Mouse (Mus musculus) lung, embryonic 14.5 days (tissue): ENCODE data around the gene Uba6. TPM values are rescaled to one million over a fixed set of nuclear protein-coding genes. Genes with fewer than 3 reads are reported as not detected.
A peak's percentile ranks its signal among the peaks of the same experiment; 100 is the strongest.

Source experiments
- ATAC-seq: fragments of 200-750 bp; cut with Nextera tagmentation; 2 replicates; pipeline ENCODE4 v1.8.0; 2017; ENCODE audit warnings: mild to moderate bottlenecking, moderate TSS enrichment, moderate library complexity; ENCODE audit not compliant: insufficient read depth
- DNase-seq: peaks from one replicate; pipeline ENCODE4 v3.0.0-alpha.2; 2015
- H3K27ac ChIP-seq: fragments of 300-500 bp; sonication (generic); 2 replicates; pipeline ENCODE4 v1.5.1; 2014; ENCODE audit warnings: low read depth, mild to moderate bottlenecking, moderate library complexity
- H3K27me3 ChIP-seq: fragments of 300-500 bp; sonication (generic); 2 replicates; pipeline ENCODE4 v1.6.1; 2014; ENCODE audit warnings: low read length, control low read depth; ENCODE audit not compliant: insufficient read depth
- H3K36me3 ChIP-seq: fragments of 300-500 bp; sonication (generic); 2 replicates; pipeline ENCODE4 v1.6.1; 2014; ENCODE audit warnings: control low read depth; ENCODE audit not compliant: insufficient read depth
- H3K4me1 ChIP-seq: fragments of 300-500 bp; sonication (generic); 2 replicates; pipeline ENCODE4 v1.6.1; 2014; ENCODE audit warnings: antibody characterized with exemption, control low read depth; ENCODE audit not compliant: insufficient read depth
- H3K4me2 ChIP-seq: fragments of 300-500 bp; sonication (generic); 2 replicates; pipeline ENCODE4 v1.6.1; 2014; ENCODE audit warnings: mild to moderate bottlenecking
- H3K4me3 ChIP-seq: fragments of 300-500 bp; sonication (generic); 2 replicates; pipeline ENCODE4 v1.5.1; 2014; ENCODE audit warnings: low read depth, low read length
- H3K9ac ChIP-seq: fragments of 300-500 bp; sonication (generic); 2 replicates; pipeline ENCODE4 v1.6.1; 2014
- H3K9me3 ChIP-seq: fragments of 300-500 bp; sonication (generic); 2 replicates; pipeline ENCODE4 v1.6.1; 2016; ENCODE audit warnings: low read depth, low read length, control low read depth
- CTCF ChIP-seq: IDR thresholded peaks from 2 replicates; pipeline ENCODE4 v1.5.1; 2016; ENCODE audit warnings: antibody characterized with exemption, low read depth
- WGBS: fragments of 180-500 bp; shearing (Covaris S2); extraction: QIAGEN DNeasy Blood & Tissue Kit; methylation state at CpG from one replicate; pipeline ENCODE4 v1.1.7; 2014; 5-methylcytosine and 5-hydroxymethylcytosine counted together
- polyA plus RNA-seq: library from polyadenylated mRNA; unstranded; fragments of >200 nt; fragmentation: Nextera tagmentation; extraction: Ambion mirVana; gene quantifications from 2 replicates; pipeline ENCODE4 v1.2.1, GENCODE M21; 2014

Gene Uba6
- polyA plus RNA-seq, 1 experiment from 2014 or later = 19.1 TPM

DNA sequence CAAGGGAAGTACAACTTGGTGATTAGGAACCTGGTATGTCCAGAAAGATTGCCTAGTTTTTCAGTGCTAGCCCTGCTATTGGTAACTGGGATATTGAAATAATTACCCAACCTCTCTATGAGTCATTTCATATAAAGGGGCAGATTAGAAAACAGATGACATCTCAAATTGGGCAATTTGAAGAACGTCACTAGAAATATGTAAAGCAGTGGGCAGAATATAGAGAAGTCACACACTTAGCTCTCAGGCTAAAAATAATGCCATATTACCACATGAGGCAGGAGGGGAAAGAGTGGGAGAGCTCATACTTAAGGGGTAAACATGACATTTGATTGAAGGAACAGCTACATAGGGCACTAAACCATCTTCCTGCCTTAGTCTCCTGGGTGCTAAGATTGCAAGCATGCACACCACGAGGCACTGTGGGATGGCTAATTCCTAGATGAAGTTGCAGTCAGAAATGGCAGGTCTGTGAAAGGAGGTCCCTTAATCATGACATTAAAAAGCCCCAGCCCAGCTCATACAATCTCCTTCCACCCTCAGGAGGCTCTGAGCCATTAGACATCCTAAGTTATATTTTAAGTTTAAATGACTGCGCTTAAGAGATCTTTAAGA, 93.8 kb downstream of the Uba6 start:
- no peak for TF ChIP-seq CTCF

GRCm38 (mm10) chr5:86072756-86073386, 99.7 kb downstream of the Uba6 start:
- no peak overlapping the region for H3K4me3 ChIP-seq
- H3K9ac ChIP-seq = no peak overlapping the region
- no peaks in the 10 kb centered on the region for H3K9me3 ChIP-seq
- WGBS = 77% methylated on average over 4 of the region's 4 CpGs
- H3K4me1 ChIP-seq = no peaks in the 10 kb centered on the region
- DNase-seq (no peak), ATAC-seq (no peak)
- no peak overlapping the region for H3K4me2 ChIP-seq
- H3K27ac ChIP-seq = no peak overlapping the region
- no peaks in the 10 kb centered on the region for H3K27me3 ChIP-seq
- no peak for TF ChIP-seq CTCF
- no peaks in the 10 kb centered on the region for H3K36me3 ChIP-seq

More for the DNA sequence above, 93.8 kb downstream of the Uba6 start:
- ATAC-seq (no peak), DNase-seq (no peak)
- Histone ChIP-seq H3K9me3 (no peaks in the 10 kb centered on the region), H3K4me3 (no peak overlapping the region), H3K27ac (no peak overlapping the region), H3K4me1 (no peaks in the 10 kb centered on the region), H3K36me3 (no peaks in the 10 kb centered on the region), H3K4me2 (no peak overlapping the region), H3K27me3 (no peaks in the 10 kb centered on the region), H3K9ac (no peak overlapping the region)
- 76% methylated on average over 3 of the region's 3 CpGs for WGBS

DNA sequence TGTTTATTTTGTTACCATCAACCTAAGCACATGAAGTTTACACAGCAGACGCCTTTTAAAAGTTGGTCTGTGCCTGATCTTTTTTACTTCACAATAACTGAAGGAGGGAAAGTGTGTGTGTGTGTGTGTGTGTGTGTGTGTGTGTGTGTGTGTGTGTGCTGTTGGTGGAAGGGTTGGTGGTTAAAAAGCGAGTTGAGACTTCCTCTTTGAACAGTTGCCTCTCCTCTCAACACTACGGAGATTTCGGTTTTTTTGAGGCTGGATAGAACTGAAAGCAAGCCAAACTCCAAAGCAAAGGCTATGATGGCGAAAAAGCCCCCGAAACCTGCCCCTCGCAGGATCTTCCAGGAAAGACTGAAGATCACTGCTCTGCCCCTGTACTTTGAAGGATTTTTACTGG, 101.1 kb downstream of the Uba6 start, which contains the start of gene Stap1:
Stap1 (plus strand) TSS at position 209 of the 400 bp plus-strand sequence.
- no peaks in the 10 kb centered on the region for H3K36me3 ChIP-seq
- DNase-seq = no peak

DNA sequence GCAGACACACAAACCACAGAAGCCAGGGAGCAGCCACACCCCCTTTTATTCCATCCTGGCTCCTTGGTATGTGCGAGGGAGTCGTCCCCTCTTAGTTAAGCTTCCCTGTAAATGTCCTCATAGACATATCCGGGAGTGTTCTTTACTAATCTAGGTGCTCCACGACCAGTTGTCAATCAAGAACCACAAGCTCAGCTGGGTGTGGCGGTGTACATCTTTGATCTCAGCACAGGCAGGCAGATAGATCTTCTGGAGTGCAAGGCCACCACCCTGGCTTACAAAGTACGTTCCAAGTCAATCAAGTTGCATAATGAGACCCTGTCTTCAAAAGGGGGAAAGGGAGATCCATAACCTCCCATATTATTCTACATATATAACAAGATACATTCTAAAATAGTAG, 103.5 kb downstream of the Uba6 start:
- Histone ChIP-seq H3K9me3 (no peaks in the 10 kb centered on the region), H3K27me3 (no peaks in the 10 kb centered on the region), H3K9ac (no peak overlapping the region), H3K27ac (no peak overlapping the region), H3K4me3 (no peak overlapping the region), H3K36me3 (no peaks in the 10 kb centered on the region), H3K4me1 (no peaks in the 10 kb centered on the region), H3K4me2 (no peak overlapping the region)
- TF ChIP-seq CTCF = no peak
- DNase-seq (no peak), ATAC-seq (no peak)
- WGBS = 70% methylated on average over 6 of the region's 6 CpGs

More for the DNA sequence above, 101.1 kb downstream of the Uba6 start, which contains the start of gene Stap1:
- no peak within 1 kb of the TSS for H3K4me2 ChIP-seq
- TF ChIP-seq CTCF = no peak
- 58% methylated on average over 7 of the region's 7 CpGs for WGBS
- H3K27me3 ChIP-seq = no peaks in the 10 kb centered on the region
- H3K4me3 ChIP-seq = no peak within 1 kb of the TSS
- no peak within 1 kb of the TSS for H3K27ac ChIP-seq
- ATAC-seq = no peak
- no peaks in the 10 kb centered on the region for H3K9me3 ChIP-seq
- H3K4me1 ChIP-seq = no peaks in the 10 kb centered on the region
- H3K9ac ChIP-seq = no peak within 1 kb of the TSS

- no peaks in the 10 kb centered on the region for H3K4me1 ChIP-seq
- DNase-seq = no peak
- H3K9me3 ChIP-seq = no peaks in the 10 kb centered on the region
- no peaks in the 10 kb centered on the region for H3K36me3 ChIP-seq
- TF ChIP-seq CTCF = no peak
- H3K27ac ChIP-seq = no peak overlapping the region
- H3K4me3 ChIP-seq = no peak overlapping the region
- no peak overlapping the region for H3K4me2 ChIP-seq
- H3K9ac ChIP-seq = no peak overlapping the region
- no peaks in the 10 kb centered on the region for H3K27me3 ChIP-seq
- no peak for ATAC-seq
- 71% methylated on average over 3 of the region's 3 CpGs for WGBS
These were observed 104.2 kb downstream of the Uba6 start for GRCm38 (mm10) chr5:86068451-86068850.

DNA sequence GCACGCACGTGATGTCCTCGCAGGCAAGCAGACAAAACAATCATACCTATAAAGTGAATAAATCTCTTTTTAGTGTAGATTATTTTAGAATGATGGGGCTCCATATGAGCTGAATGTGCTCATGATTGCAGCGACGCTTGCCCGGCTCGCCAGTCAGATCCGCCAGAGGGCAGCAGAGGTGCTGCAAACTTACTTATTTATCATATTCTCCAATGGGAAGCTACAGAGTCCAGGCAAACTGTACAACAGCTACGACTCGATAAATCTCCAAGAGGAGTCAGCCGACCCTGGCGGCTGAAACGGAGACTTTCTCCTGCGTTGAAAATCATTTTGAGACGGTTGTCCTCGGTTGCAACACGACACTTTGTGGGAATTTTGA, 106.1 kb downstream of the Uba6 start:
- ATAC-seq (peak; percentile 51), DNase-seq (peak; percentile 95)
- Histone ChIP-seq H3K36me3 (no peaks in the 10 kb centered on the region), H3K4me1 (no peaks in the 10 kb centered on the region), H3K9ac (peak overlapping the region; percentile 41), H3K4me2 (peak overlapping the region; percentile 71), H3K27ac (peak overlapping the region; percentile 32; the same call in 1 of the 2 replicates), H3K9me3 (no peaks in the 10 kb centered on the region), H3K4me3 (peak overlapping the region; percentile 71), H3K27me3 (no peaks in the 10 kb centered on the region)
- WGBS = under 1% methylated on average over 17 of the region's 17 CpGs
- peak; percentile 85 for TF ChIP-seq CTCF

DNA sequence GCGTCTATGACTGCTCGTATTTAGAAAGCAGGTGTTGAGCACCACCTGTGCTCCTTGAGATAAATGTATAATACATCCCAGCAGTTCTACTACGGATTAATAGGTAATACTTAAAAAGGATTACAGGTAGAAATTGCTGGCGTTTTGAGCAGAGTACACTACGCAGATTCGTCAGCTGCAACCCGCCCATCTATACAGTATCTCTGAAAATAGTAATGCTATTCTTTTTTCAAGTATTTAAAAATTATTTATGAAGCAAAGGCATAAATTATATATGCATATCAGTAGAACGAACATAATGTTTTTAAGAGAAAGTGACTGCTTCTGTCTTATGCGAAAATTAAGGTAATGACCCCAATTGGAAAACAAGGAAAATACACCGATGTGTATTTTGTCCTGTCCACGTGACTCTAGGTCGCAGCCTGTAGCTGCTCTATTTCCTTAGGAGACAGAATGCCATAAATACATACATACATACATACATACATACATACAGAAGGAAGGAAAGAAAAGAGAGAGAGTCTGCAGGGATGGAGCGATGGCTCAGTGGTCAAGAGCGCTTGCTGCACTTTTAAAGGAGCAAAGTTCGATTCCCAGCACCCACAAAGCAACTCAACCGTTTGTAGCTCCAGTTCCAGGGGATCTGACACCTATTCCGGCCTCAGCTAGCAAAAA, 106.6 kb downstream of the Uba6 start:
- ATAC-seq = peak; percentile 71
- Histone ChIP-seq H3K9ac (peak overlapping the region; percentile 41), H3K4me1 (no peaks in the 10 kb centered on the region), H3K27ac (peak overlapping the region; percentile 70), H3K4me3 (peak overlapping the region; percentile 71), H3K9me3 (no peaks in the 10 kb centered on the region), H3K4me2 (peak overlapping the region; percentile 71), H3K27me3 (no peaks in the 10 kb centered on the region), H3K36me3 (no peaks in the 10 kb centered on the region)
- TF ChIP-seq CTCF = no peak
- WGBS = under 1% methylated on average over 17 of the region's 17 CpGs
- DNase-seq = peak; percentile 60
